In genomic region chr15:50320796-50321195, GRCm38 (mm10) we compare ENCODE assay signal across 16 mouse cellular contexts.
DNase-seq lines count a peak whose midpoint lies in the region.
"Had no signal": no experiment of that assay in that cellular context is flagged by ENCODE, and none has a peak within 500 bp of the region (broad histone marks: within the 10 kb centered on the region; RNA-seq: fewer than 3 reads in every experiment).

No protein-coding gene starts in this region.

- peak; percentile 1 for DNase-seq in kidney, adult 9 months
- DNase-seq in kidney, postnatal 25 days, result no peak
- DNase-seq in thymus, postnatal 0 days (ENCODE audit: low spot score), result peak; percentile 17
- no peak for DNase-seq in thymus, adult 18-20 months
- peak; percentile 15 for DNase-seq in adipocyte (ENCODE audit: low spot score)
- DNase-seq in thymus, postnatal 4 days, result peak; percentile 20
- DNase-seq in cerebellum, postnatal 25 days, result no peak
- no peak for DNase-seq in gastrocnemius, postnatal 10 days
- DNase-seq: adrenal gland, adult 2 months; cerebellum, postnatal 36 days; heart, adult 18-20 months; heart, postnatal 10 days; kidney, postnatal 4 days; liver, embryonic 13.5 days; lung, postnatal 4 days; right cerebral cortex, postnatal 4 days had no signal

Comparison
In these comparisons a context has a peak if more than half of its experiments do, and no peak if none do; other contexts are left out.
1. DNase-seq: peak in kidney, adult 9 months (single experiment), thymus, postnatal 0 days (single experiment), adipocyte (single experiment) and thymus, postnatal 4 days (single experiment); none in kidney, postnatal 25 days (0 of 2), thymus, adult 18-20 months (0 of 2), cerebellum, postnatal 25 days (0 of 2) and gastrocnemius, postnatal 10 days (single experiment).